Mouse (Mus musculus) ES-CJ7 (cell line): ENCODE measurements at regions not wholly inside any gene's neighbourhood (a gene's known extent, or its start where the extent isn't known, plus 50 kb on each side); places are given as distances from the start of the nearest gene placed in this dataset.
A peak's percentile ranks its signal among the peaks of the same experiment; 100 is the strongest.

ENCODE experiments used
- DNase-seq: peaks from one replicate; pipeline ENCODE4 v3.0.0; 2011; ENCODE audit warnings: low read depth, low spot score

DNA sequence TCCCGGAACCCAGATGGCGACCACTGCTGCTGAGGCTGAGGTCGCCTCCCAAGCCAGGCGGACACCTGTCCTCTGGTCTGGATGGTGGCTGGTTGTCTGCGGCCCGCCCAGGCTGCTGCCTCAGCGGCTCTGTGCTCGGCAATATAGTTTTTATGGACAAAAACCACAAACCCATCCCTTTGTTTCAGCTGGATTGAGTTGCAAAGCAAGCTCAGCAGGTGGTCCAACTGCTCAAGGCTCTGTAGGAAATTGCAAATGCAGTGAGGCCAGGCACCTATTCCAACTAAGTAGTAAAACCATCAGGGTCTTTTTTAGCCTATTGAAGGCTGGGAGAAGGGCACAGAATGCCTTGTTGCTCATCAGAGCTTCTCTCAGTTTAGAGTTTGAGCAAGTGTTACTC is 1613.3 kb upstream of the Zeb2 start:
- peak; percentile 83 for DNase-seq
